Mouse (Mus musculus) spleen, adult 12 weeks (tissue): ENCODE measurements around the gene Gab2.

Experiments used
- DNase-seq: peaks from one replicate; pipeline ENCODE4 v3.0.0; 2022; ENCODE audit warnings: low spot score

Gene Gab2

GRCm38 (mm10) chr7:97346111-97346821, 264.9 kb downstream of the Gab2 start:
- no peak for DNase-seq

- DNase-seq = no peak
Measured at GRCm38 (mm10) chr7:97346822-97347166, 265.4 kb downstream of the Gab2 start.

- no peak for DNase-seq
Measured at GRCm38 (mm10) chr7:97347464-97347863, 266.1 kb downstream of the Gab2 start.

- DNase-seq = no peak
Measured at GRCm38 (mm10) chr7:97348318-97348717, 266.9 kb downstream of the Gab2 start.

- no peak for DNase-seq
Measured at GRCm38 (mm10) chr7:97348836-97349235, 267.4 kb downstream of the Gab2 start.

- DNase-seq = no peak
Measured at GRCm38 (mm10) chr7:97349438-97349837, 268.1 kb downstream of the Gab2 start.

- no peak for DNase-seq
Measured at GRCm38 (mm10) chr7:97350891-97351290, 269.5 kb downstream of the Gab2 start.

- no peak for DNase-seq
Measured at GRCm38 (mm10) chr7:97351792-97352513, 270.6 kb downstream of the Gab2 start.

- no peak for DNase-seq
Measured at GRCm38 (mm10) chr7:97353356-97353755, 272.0 kb downstream of the Gab2 start.

GRCm38 (mm10) chr7:97355068-97355841, 273.9 kb downstream of the Gab2 start:
- DNase-seq = no peak

- no peak for DNase-seq
Measured at GRCm38 (mm10) chr7:97356253-97356652, 274.9 kb downstream of the Gab2 start.

GRCm38 (mm10) chr7:97356875-97357276, 275.5 kb downstream of the Gab2 start:
- no peak for DNase-seq

- DNase-seq = no peak
Measured at GRCm38 (mm10) chr7:97357840-97358239, 276.5 kb downstream of the Gab2 start.

GRCm38 (mm10) chr7:97358347-97358746, 277.0 kb downstream of the Gab2 start:
- DNase-seq = no peak
